Mouse (Mus musculus) lung, postnatal 0 days (tissue): ENCODE results near the gene Fcna.

Experiments
- CTCF ChIP-seq: IDR thresholded peaks from 2 replicates; pipeline ENCODE4 v1.5.1; 2016; ENCODE audit warnings: antibody characterized with exemption, mild to moderate bottlenecking
- EP300 ChIP-seq: IDR thresholded peaks from 2 replicates; pipeline ENCODE4 v1.6.1; 2016; ENCODE audit warnings: antibody characterized with exemption, mild to moderate bottlenecking, control low read depth

- no peak for TF ChIP-seq CTCF
- no peak for TF ChIP-seq EP300
Observed at GRCm38 (mm10) chr2:25627811-25628210, at the start of gene Fcna.
